Mouse (Mus musculus) myocyte (in vitro differentiated cells): ENCODE measurements at regions not wholly inside any gene's neighbourhood (a gene's known extent, or its start where the extent isn't known, plus 50 kb on each side); places are given as distances from the start of the nearest gene placed in this dataset.

Source experiments
- MAX ChIP-seq: IDR thresholded peaks from one replicate; pipeline ENCODE4 v1.6.1; 2011; ENCODE audit warnings: low read depth, mild to moderate bottlenecking, control low read depth
- POLR2A ChIP-seq: IDR thresholded peaks from one replicate; pipeline ENCODE4 v1.6.1; 2011; ENCODE audit warnings: low read depth, mild to moderate bottlenecking, control low read depth, moderate library complexity; ENCODE audit not compliant: insufficient read length

- no peak for TF ChIP-seq POLR2A
- TF ChIP-seq MAX, result no peak
Observed at GRCm38 (mm10) chr13:37557183-37557582, 212.2 kb downstream of the Ly86 start.
